Mouse (Mus musculus): ENCODE data around the gene Lama5.
A peak's percentile ranks its signal among the peaks of the same experiment; 100 is the strongest.

Lama5 gene

GRCm38 (mm10) chr2:180148551-180148950, 77.1 kb downstream of the Lama5 start:
- no peak for DNase-seq (ENCODE audit: low spot score in 2 of 2)

DNA sequence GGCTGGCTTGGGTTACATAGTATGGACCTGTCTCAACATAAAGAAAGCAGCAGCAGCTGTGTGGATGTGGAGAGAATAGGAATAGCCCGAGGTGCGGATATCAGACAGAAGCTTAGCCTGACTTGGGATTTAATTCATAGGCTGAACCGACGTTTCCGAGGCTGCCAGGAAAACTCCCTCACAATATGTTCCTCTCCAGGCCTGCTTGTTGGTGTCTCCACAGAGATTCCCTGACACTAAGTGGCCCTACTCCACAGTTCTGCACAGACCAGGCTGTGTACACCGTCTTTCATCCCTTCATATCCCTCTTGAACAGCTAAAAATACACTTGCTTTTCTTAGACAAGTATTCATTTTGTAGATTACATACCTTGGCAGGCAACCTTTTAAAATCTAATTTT, 78.3 kb downstream of the Lama5 start:
- peak in 1 of 2 experiments; percentile 46 for DNase-seq (ENCODE audit: low spot score in 2 of 2)

GRCm38 (mm10) chr2:180146091-180146490, 79.6 kb downstream of the Lama5 start:
- no peak for DNase-seq (ENCODE audit: low spot score in 2 of 2)

GRCm38 (mm10) chr2:180135414-180135813, 90.2 kb downstream of the Lama5 start:
- DNase-seq (ENCODE audit: low spot score in 2 of 2): no peak

GRCm38 (mm10) chr2:180133911-180134310, 91.7 kb downstream of the Lama5 start:
- DNase-seq (ENCODE audit: low spot score in 2 of 2): no peak

GRCm38 (mm10) chr2:180133231-180133630, 92.4 kb downstream of the Lama5 start:
- DNase-seq (ENCODE audit: low spot score in 2 of 2): no peak

DNA sequence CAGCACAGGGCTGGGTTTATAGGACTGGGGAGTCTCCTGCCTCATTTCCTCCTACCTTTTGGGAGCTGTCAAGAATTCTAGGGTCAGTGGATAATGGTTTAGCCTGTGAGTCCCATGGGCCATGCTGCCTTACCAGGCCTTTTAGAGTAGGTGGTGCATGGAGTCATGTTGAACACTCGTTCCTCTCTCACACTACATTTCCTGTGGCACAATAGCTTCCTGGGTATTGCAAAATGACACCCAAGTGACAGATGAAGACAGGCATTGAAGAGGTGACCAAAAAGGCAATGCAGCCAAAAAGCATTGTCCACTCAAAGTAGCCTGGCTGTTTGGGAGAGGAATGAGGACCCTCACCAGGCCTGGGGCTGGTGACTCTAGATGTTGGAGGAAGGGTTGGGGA, 98.0 kb downstream of the Lama5 start:
- no peak for DNase-seq (ENCODE audit: low spot score in 2 of 2)

Data from right cerebral cortex, adult 2 months (tissue).